Mouse (Mus musculus) testis, adult 2 months (tissue): Measurements from ENCODE around the gene 4930503B20Rik. TPM values are rescaled to one million over a fixed set of nuclear protein-coding genes. Genes with fewer than 3 reads are reported as not detected.

Experiments used
- H3K27ac ChIP-seq: fragments of 200-500 bp; 2 replicates; pipeline ENCODE4 v1.5.1; 2012; ENCODE audit warnings: low read depth, low read length; ENCODE audit not compliant: control insufficient read depth, insufficient read depth
- H3K27me3 ChIP-seq: fragments of 200-500 bp; 2 replicates; pipeline ENCODE4 v1.6.1; 2012; ENCODE audit warnings: mild to moderate bottlenecking, low read length, moderate library complexity; ENCODE audit not compliant: control insufficient read depth, insufficient read depth
- H3K36me3 ChIP-seq: fragments of 200-500 bp; 2 replicates; pipeline ENCODE4 v1.6.1; 2012; ENCODE audit warnings: mild to moderate bottlenecking, low read length; ENCODE audit not compliant: control insufficient read depth, insufficient read depth
- H3K4me1 ChIP-seq: fragments of 200-500 bp; 2 replicates; pipeline ENCODE4 v1.6.1; 2012; ENCODE audit warnings: low read length; ENCODE audit not compliant: control insufficient read depth, insufficient read depth
- H3K4me3 ChIP-seq: fragments of 200-500 bp; 2 replicates; pipeline ENCODE4 v1.5.1; 2012; ENCODE audit warnings: low read depth, mild to moderate bottlenecking, low read length, moderate library complexity, mixed read lengths; ENCODE audit not compliant: control insufficient read depth
- CTCF ChIP-seq: fragments of 200-500 bp; IDR thresholded peaks from 2 replicates; pipeline ENCODE4 v1.5.1; 2012; ENCODE audit warnings: low read depth, mild to moderate bottlenecking, inconsistent platforms, low read length, moderate library complexity; ENCODE audit not compliant: control insufficient read depth, insufficient read depth, insufficient replicate concordance
- POLR2A ChIP-seq: fragments of 200-500 bp; IDR thresholded peaks from 2 replicates; pipeline ENCODE4 v1.6.1; 2012; ENCODE audit warnings: low read depth, mild to moderate bottlenecking, inconsistent platforms, low read length, moderate library complexity; ENCODE audit not compliant: control insufficient read depth
- polyA plus RNA-seq: library from polyadenylated mRNA; depleted of rRNA; stranded (reverse); fragments of >200 nt; gene quantifications from 2 replicates; pipeline ENCODE4 v1.2.3, GENCODE M21; 2012

The 4930503B20Rik gene
- polyA plus RNA-seq, 1 experiment: 256 TPM

- Histone ChIP-seq H3K27me3 (no peaks in the 10 kb centered on the region), H3K4me1 (no peaks in the 10 kb centered on the region), H3K36me3 (no peaks in the 10 kb centered on the region), H3K27ac (no peak overlapping the region), H3K4me3 (no peak overlapping the region)
- no peak for TF ChIP-seq CTCF
- TF ChIP-seq POLR2A: no peak
Measured at GRCm38 (mm10) chr3:146661907-146662306, 10.8 kb upstream of the 4930503B20Rik start.

GRCm38 (mm10) chr3:146661001-146661400 lies 9.9 kb upstream of the 4930503B20Rik start:
- TF ChIP-seq CTCF: no peak
- no peak for TF ChIP-seq POLR2A
- Histone ChIP-seq H3K36me3 (no peaks in the 10 kb centered on the region), H3K27ac (no peak overlapping the region), H3K27me3 (no peaks in the 10 kb centered on the region), H3K4me3 (no peak overlapping the region), H3K4me1 (no peaks in the 10 kb centered on the region)

- Histone ChIP-seq H3K4me1 (no peaks in the 10 kb centered on the region), H3K4me3 (no peak overlapping the region), H3K27ac (no peak overlapping the region), H3K27me3 (no peaks in the 10 kb centered on the region), H3K36me3 (no peaks in the 10 kb centered on the region)
- TF ChIP-seq POLR2A (no peak), CTCF (no peak)
Measured at GRCm38 (mm10) chr3:146659321-146659720, 8.2 kb upstream of the 4930503B20Rik start.

DNA sequence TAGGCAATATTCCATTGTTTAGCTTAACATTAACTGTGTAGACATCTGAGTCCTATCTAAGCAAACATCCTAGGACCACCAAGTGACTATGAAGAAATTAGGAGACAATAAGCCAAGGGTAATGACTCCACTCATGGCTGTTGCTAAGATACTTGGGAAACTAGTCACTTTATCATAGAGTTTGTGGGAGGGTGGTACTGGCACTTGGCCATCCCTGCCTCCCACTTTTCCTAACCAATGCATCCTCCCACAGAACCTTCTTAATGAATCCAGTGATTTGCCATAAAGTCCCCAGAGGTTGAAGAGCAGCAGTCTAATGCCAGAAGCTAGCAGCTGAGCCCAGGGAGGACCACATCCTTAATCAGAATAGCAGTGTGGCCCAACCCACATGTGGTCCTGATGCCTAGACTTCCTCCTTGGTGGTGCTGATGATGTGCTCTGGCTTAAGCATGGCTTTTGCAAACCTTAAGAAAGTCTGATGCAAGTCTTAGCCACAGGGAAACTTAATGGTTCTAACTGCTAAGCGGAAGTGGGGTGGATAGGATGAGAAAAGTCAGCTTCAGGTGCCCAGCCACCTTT lies 7.0 kb upstream of the 4930503B20Rik start:
- H3K4me3 ChIP-seq: no peak overlapping the region
- H3K36me3 ChIP-seq: no peaks in the 10 kb centered on the region
- TF ChIP-seq CTCF (no peak), POLR2A (no peak)
- H3K27ac ChIP-seq: no peak overlapping the region
- peaks cover 2% of the 10 kb centered on the region; the same call in 1 of the 2 replicates for H3K4me1 ChIP-seq
- H3K27me3 ChIP-seq: no peaks in the 10 kb centered on the region

DNA sequence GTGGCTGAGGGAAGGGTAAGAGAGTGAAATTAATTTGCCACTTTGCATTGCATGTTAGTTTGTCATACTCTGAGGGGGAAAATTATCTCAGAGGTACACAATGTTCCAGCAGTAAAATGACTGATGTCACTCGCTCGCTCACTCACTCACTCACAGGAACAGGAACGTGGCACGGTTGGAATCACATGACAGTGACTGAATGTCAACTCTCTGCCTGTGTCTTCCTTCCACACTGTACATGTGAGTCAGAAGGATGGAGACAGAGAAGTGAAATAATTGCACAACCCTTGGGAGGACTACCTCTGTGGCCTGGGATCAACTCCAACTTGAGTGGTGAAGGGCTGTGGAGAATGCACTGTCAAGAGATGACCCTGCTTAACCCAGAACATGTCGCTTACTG lies 6.3 kb upstream of the 4930503B20Rik start:
- H3K4me3 ChIP-seq: no peak overlapping the region
- TF ChIP-seq POLR2A (no peak), CTCF (no peak)
- H3K36me3 ChIP-seq: no peaks in the 10 kb centered on the region
- H3K27ac ChIP-seq: no peak overlapping the region
- no peaks in the 10 kb centered on the region for H3K27me3 ChIP-seq
- H3K4me1 ChIP-seq: peaks cover 2% of the 10 kb centered on the region; the same call in 1 of the 2 replicates

GRCm38 (mm10) chr3:146655111-146655577 lies 4.0 kb upstream of the 4930503B20Rik start:
- Histone ChIP-seq H3K4me1 (peaks cover 2% of the 10 kb centered on the region; the same call in 1 of the 2 replicates), H3K27me3 (no peaks in the 10 kb centered on the region), H3K27ac (no peak overlapping the region), H3K36me3 (no peaks in the 10 kb centered on the region), H3K4me3 (no peak overlapping the region)
- no peak for TF ChIP-seq CTCF
- no peak for TF ChIP-seq POLR2A

- Histone ChIP-seq H3K27ac (no peak overlapping the region), H3K4me1 (peaks cover 2% of the 10 kb centered on the region; the same call in 1 of the 2 replicates), H3K27me3 (no peaks in the 10 kb centered on the region), H3K36me3 (no peaks in the 10 kb centered on the region), H3K4me3 (no peak overlapping the region)
- TF ChIP-seq CTCF (no peak), POLR2A (no peak)
Measured at GRCm38 (mm10) chr3:146653692-146654091, 2.6 kb upstream of the 4930503B20Rik start.
